In genomic region chr8:57337271-57338030, GRCm38 (mm10) we compare ENCODE assay signal across 32 mouse cellular contexts. TPM values are rescaled to one million over a fixed set of nuclear protein-coding genes. Genes with fewer than 3 reads are reported as not detected.
A peak's percentile ranks its signal among the peaks of the same experiment; 100 is the strongest.
DNase-seq lines count a peak whose midpoint lies in the region; ATAC-seq lines count a peak whose summit lies in the region.
"Had no signal": no experiment of that assay in that cellular context is flagged by ENCODE, and none has a peak within 500 bp of the region (broad histone marks: within the 10 kb centered on the region; RNA-seq: fewer than 3 reads in every experiment).

No protein-coding gene starts in this region.

- no peak for ATAC-seq in forebrain, embryonic 11.5 days (replicated peaks; ENCODE audit: low FRiP score)
- ATAC-seq in forebrain, embryonic 15.5 days (replicated peaks) = no peak
- no peak for ATAC-seq in heart, embryonic 14.5 days (ENCODE audit: insufficient number of reproducible peaks, insufficient read depth, low FRiP score, low read depth)
- no peak for ATAC-seq in neural tube, embryonic 15.5 days (ENCODE audit: low FRiP score)
- ATAC-seq: forebrain, postnatal 0 days; liver, embryonic 12.5 days; liver, postnatal 0 days; midbrain, embryonic 15.5 days had no signal

- no peak overlapping the region for H3K4me3 ChIP-seq in forebrain, embryonic 11.5 days (ENCODE audit: low read depth, low read length)
- H3K4me3 ChIP-seq in forebrain, embryonic 15.5 days = no peak overlapping the region
- H3K4me3 ChIP-seq in heart, embryonic 14.5 days (ENCODE audit: control insufficient read depth in 1 of 2, insufficient read depth in 1 of 2, low read depth in 1 of 2, low read length in 2 of 2) = no peak overlapping the region
- H3K4me3 ChIP-seq in neural tube, embryonic 15.5 days (replicated peaks) = no peak overlapping the region
- H3K4me3 ChIP-seq: hindbrain, embryonic 12.5 days; layer of hippocampus, adult 2 months; left cerebral cortex, adult 2 months; liver, embryonic 12.5 days; megakaryocyte, embryonic 14.5 days; midbrain, embryonic 15.5 days; neural tube, embryonic 12.5 days had no signal

- no peak overlapping the region for H3K9ac ChIP-seq in forebrain, embryonic 11.5 days (ENCODE audit: low read length)
- H3K9ac ChIP-seq in forebrain, embryonic 15.5 days (replicated peaks) = no peak overlapping the region
- H3K9ac ChIP-seq in heart, embryonic 14.5 days (ENCODE audit: low read length) = no peak overlapping the region
- no peak overlapping the region for H3K9ac ChIP-seq in neural tube, embryonic 15.5 days (replicated peaks)
- H3K9ac ChIP-seq: forebrain, postnatal 0 days; hindbrain, embryonic 12.5 days; liver, embryonic 12.5 days; liver, postnatal 0 days; midbrain, embryonic 15.5 days; neural tube, embryonic 12.5 days had no signal

- peak; percentile 4 for DNase-seq in forebrain, embryonic 11.5 days (ENCODE audit: low spot score)
- DNase-seq in heart, postnatal 10 days = no peak
- peak; percentile 25 for DNase-seq in neural tube, embryonic 10.5 days (ENCODE audit: extremely low spot score, low spot score)
- no peak for DNase-seq in gastrocnemius, postnatal 4 days (ENCODE audit: low spot score in 2 of 2)
- DNase-seq: adrenal gland, adult 8-10 months; cerebellum, adult 2 months; cerebellum, postnatal 14 days; forebrain, postnatal 0 days; gastrocnemius, postnatal 10 days; kidney, adult 2 months; kidney, postnatal 36 days; liver, postnatal 0 days; lung, postnatal 36 days; right cerebral cortex, postnatal 4 days; thymus, adult 18-20 months; thymus, postnatal 25 days had no signal

- H3K27me3 ChIP-seq in forebrain, embryonic 11.5 days (ENCODE audit: control insufficient read depth, insufficient read depth, low read length) = peaks cover 98% of the 10 kb centered on the region
- H3K27me3 ChIP-seq in forebrain, embryonic 15.5 days = peaks cover 97% of the 10 kb centered on the region
- H3K27me3 ChIP-seq in heart, embryonic 14.5 days (ENCODE audit: control insufficient read depth, insufficient read depth, low read length) = no peaks in the 10 kb centered on the region
- H3K27me3 ChIP-seq in neural tube, embryonic 15.5 days (replicated peaks) = peaks cover 96% of the 10 kb centered on the region

- H3K4me1 ChIP-seq in forebrain, embryonic 11.5 days (replicated peaks; ENCODE audit: control insufficient read depth, insufficient read depth, low read length) = 0 out of 2 replicates have a peak, but pooled peaks cover 2% of the 10 kb centered on the region
- peaks cover 13% of the 10 kb centered on the region for H3K4me1 ChIP-seq in forebrain, embryonic 15.5 days
- peaks cover 21 to 37% of the 10 kb centered on the region in 2 experiments for H3K4me1 ChIP-seq in heart, embryonic 14.5 days (ENCODE audit: control insufficient read depth in 2 of 2, insufficient read depth in 2 of 2, low read length in 2 of 2)
- H3K4me1 ChIP-seq in neural tube, embryonic 15.5 days = peaks cover 17% of the 10 kb centered on the region
- H3K4me1 ChIP-seq: liver, embryonic 12.5 days had no signal

- WGBS in forebrain, embryonic 11.5 days = 29% methylated on average over 4 of the region's 4 CpGs
- 35% methylated on average over 4 of the region's 4 CpGs for WGBS in forebrain, embryonic 15.5 days
- 67% methylated on average over 4 of the region's 4 CpGs for WGBS in heart, embryonic 14.5 days
- whole genome bisulfite sequencing in neural tube, embryonic 15.5 days = 35% methylated on average over 4 of the region's 4 CpGs

- no peaks in the 10 kb centered on the region for H3K36me3 ChIP-seq in forebrain, embryonic 11.5 days (ENCODE audit: control insufficient read depth, insufficient read depth, low read length)
- no peaks in the 10 kb centered on the region for H3K36me3 ChIP-seq in forebrain, embryonic 15.5 days
- H3K36me3 ChIP-seq in heart, embryonic 14.5 days (ENCODE audit: control insufficient read depth, insufficient read depth, low read length) = peaks cover 4% of the 10 kb centered on the region; the same call in 1 of the 2 replicates
- H3K36me3 ChIP-seq in neural tube, embryonic 15.5 days = no peaks in the 10 kb centered on the region
- H3K36me3 ChIP-seq: G1E; hindbrain, embryonic 12.5 days; liver, embryonic 12.5 days; midbrain, embryonic 15.5 days; neural tube, embryonic 12.5 days had no signal

- no peaks in the 10 kb centered on the region for H3K9me3 ChIP-seq in forebrain, embryonic 11.5 days (ENCODE audit: control insufficient read depth, low read length)
- H3K9me3 ChIP-seq in forebrain, embryonic 15.5 days = no peaks in the 10 kb centered on the region
- H3K9me3 ChIP-seq in heart, embryonic 14.5 days (ENCODE audit: control insufficient read depth, low read length) = no peaks in the 10 kb centered on the region
- H3K9me3 ChIP-seq in neural tube, embryonic 15.5 days (replicated peaks) = no peaks in the 10 kb centered on the region
- H3K9me3 ChIP-seq: G1E; hindbrain, embryonic 12.5 days; liver, embryonic 12.5 days; midbrain, embryonic 15.5 days; neural tube, embryonic 12.5 days had no signal

- H3K27ac ChIP-seq in forebrain, embryonic 11.5 days (ENCODE audit: low read depth, low read length) = no peak overlapping the region
- no peak overlapping the region for H3K27ac ChIP-seq in forebrain, embryonic 15.5 days (replicated peaks)
- no peak overlapping the region for H3K27ac ChIP-seq in heart, embryonic 14.5 days (replicated peaks in 1 of 2; ENCODE audit: control insufficient read depth in 1 of 2, insufficient read depth in 1 of 2, low read depth in 2 of 2, low read length in 2 of 2)
- H3K27ac ChIP-seq in neural tube, embryonic 15.5 days (replicated peaks) = no peak overlapping the region
- H3K27ac ChIP-seq: hindbrain, embryonic 12.5 days; layer of hippocampus, adult 2 months; left cerebral cortex, adult 2 months; liver, embryonic 12.5 days; midbrain, embryonic 15.5 days; neural tube, embryonic 12.5 days; stomach, postnatal 0 days had no signal

- H3K4me2 ChIP-seq in forebrain, embryonic 11.5 days (ENCODE audit: low read depth, low read length, severe bottlenecking) = no peak overlapping the region
- H3K4me2 ChIP-seq in forebrain, embryonic 15.5 days (replicated peaks) = no peak overlapping the region
- peak overlapping the region; percentile 80; the same call in 1 of the 2 replicates for H3K4me2 ChIP-seq in heart, embryonic 14.5 days (ENCODE audit: low read length)
- H3K4me2 ChIP-seq in neural tube, embryonic 15.5 days = no peak overlapping the region
- H3K4me2 ChIP-seq: hindbrain, embryonic 12.5 days; liver, embryonic 12.5 days; midbrain, embryonic 15.5 days; neural tube, embryonic 12.5 days had no signal

- intact Hi-C loops in heart, postnatal 10 days (cut with DNase I) = loop anchor here (10.0 kb wide), 2 partner anchors 613 to 783 kb away; partner anchors contain the start of genes Cep44 and Fbxo8

RNA-seq across cellular contexts. Expression of gene Hand2, which starts 16.7 kb away (rescaled TPM):
- polyA plus RNA-seq in forebrain, embryonic 11.5 days (2014; fragmentation: Nextera tagmentation; extraction: Ambion mirVana) = not detected in 2 replicates
- not detected in 2 replicates for polyA plus RNA-seq in forebrain, embryonic 15.5 days (2015; fragmentation: Nextera tagmentation; extraction: Ambion mirVana)
- polyA plus RNA-seq in heart, embryonic 14.5 days (2014; fragmentation: Nextera tagmentation; extraction: Ambion mirVana) = 16.3 and 17.4 TPM in 2 replicates
- 10 to 100 TPM; 52.5 to 58.9 TPM for total RNA-seq in heart, postnatal 10 days (2021)
- 1.0 TPM in 1 of 2 replicates, not detected in the other for polyA plus RNA-seq in neural tube, embryonic 15.5 days (2015; fragmentation: Nextera tagmentation; extraction: Ambion mirVana)
- 1 to 10 TPM; 1.5 to 1.6 TPM for total RNA-seq in gastrocnemius, postnatal 4 days (2021)
- total RNA-seq: forebrain, postnatal 0 days; G1E; granulocyte monocyte progenitor cell, adult 5-6 weeks; layer of hippocampus, adult 2 months; layer of hippocampus, postnatal 14 days; left cerebral cortex, adult 2 months; left cerebral cortex, postnatal 25 days had no signal
- polyA plus RNA-seq: cerebellum, adult 2 months; cortical plate, adult 2 months; forebrain, postnatal 0 days; G1E; hindbrain, embryonic 12.5 days; midbrain, embryonic 15.5 days had no signal

Comparison
In these comparisons a context has a peak if more than half of its experiments do, and no peak if none do; other contexts are left out.
1. DNase-seq: peak in forebrain, embryonic 11.5 days (single experiment) and neural tube, embryonic 10.5 days (single experiment); none in heart, postnatal 10 days (0 of 2) and gastrocnemius, postnatal 4 days (0 of 2).